ENCODE assay signal across 9 mouse cellular contexts in the genomic region with DNA sequence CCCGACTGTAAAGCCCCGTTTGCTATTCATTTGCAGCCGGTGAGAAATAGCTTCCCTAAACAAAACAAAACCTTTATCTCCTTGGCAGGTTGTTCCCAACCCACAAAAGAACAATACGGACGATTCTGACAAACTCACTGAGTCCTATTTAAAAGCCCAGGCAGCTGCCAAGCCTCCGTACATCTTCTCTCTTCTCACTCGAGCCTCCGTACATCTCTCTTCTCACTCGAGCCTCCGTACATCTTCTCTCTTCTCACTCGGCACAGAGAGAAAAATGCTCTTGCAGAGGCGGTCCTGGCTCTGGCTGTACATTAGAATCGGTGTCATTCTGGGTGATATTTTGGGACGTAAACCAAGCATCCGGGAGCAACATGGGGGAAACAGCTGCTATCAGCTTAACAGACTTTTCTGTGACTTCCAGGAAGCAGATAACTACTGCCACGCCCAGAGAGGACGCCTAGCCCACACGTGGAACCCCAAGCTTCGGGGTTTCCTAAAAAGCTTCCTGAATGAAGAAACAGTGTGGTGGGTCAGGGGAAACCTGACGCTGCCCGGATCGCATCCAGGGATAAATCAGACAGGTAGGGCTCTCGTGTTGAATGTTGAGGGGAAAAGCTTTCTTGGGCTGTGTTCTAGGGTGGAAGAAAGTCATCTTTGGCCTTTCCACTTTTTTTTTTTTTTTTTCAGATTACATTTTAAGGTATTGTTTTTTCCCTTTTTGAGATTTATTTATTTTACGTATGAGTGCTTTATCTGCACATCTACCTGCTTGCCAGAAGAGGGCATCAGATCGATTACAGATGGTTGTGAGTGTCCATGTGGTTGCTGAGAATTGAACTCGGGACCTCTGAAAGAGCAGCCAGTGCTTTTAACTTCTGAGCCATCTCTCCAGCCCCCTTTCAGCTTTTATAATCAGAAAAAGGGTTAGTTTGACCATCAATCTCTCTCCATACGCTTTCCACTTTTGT. TPM values are rescaled to one million over a fixed set of nuclear protein-coding genes. Genes with fewer than 3 reads are reported as not detected.
DNase-seq lines count a peak whose midpoint lies in the region; ATAC-seq and TF ChIP-seq lines count a peak whose summit lies in the region.
"Had no signal": no experiment of that assay in that cellular context is flagged by ENCODE, and none has a peak within 500 bp of the region (broad histone marks: within the 10 kb centered on the region; RNA-seq: fewer than 3 reads in every experiment).

A gene (plus strand): TSS at position 275 of the 968 bp plus-strand sequence.

- peak within 1 kb of the TSS; percentile 70 for H3K4me3 ChIP-seq in G1E (ENCODE audit: low read depth, low read length)
- no peak within 1 kb of the TSS for H3K4me3 ChIP-seq in embryonic facial prominence, embryonic 13.5 days
- peak within 1 kb of the TSS; percentile 89 for H3K4me3 ChIP-seq in megakaryocyte, embryonic 14.5 days (replicated peaks)
- H3K4me3 ChIP-seq in cerebellum, adult 2 months (replicated peaks; ENCODE audit: insufficient read depth, low read depth, low read length) = no peak within 1 kb of the TSS

- H3K4me2 ChIP-seq in embryonic facial prominence, embryonic 13.5 days = peak within 1 kb of the TSS; percentile 27

- TF ChIP-seq POLR2A in cerebellum, adult 2 months (IDR thresholded peaks at IDR 0.05; ENCODE audit: borderline replicate concordance, insufficient read depth, low read length) = no peak

- H3K9me3 ChIP-seq in G1E (replicated peaks) = peaks cover 16% of the 10 kb centered on the region
- H3K9me3 ChIP-seq in embryonic facial prominence, embryonic 13.5 days = no peaks in the 10 kb centered on the region
- H3K9me3 ChIP-seq in megakaryocyte, embryonic 14.5 days = peaks cover 22% of the 10 kb centered on the region

- no peaks in the 10 kb centered on the region for H3K27me3 ChIP-seq in G1E (ENCODE audit: insufficient read depth, low read length)
- 0 out of 2 replicates have a peak, but pooled peaks cover 2% of the 10 kb centered on the region for H3K27me3 ChIP-seq in embryonic facial prominence, embryonic 13.5 days
- no peaks in the 10 kb centered on the region for H3K27me3 ChIP-seq in megakaryocyte, embryonic 14.5 days (replicated peaks)
- H3K27me3 ChIP-seq in cerebellum, adult 2 months (ENCODE audit: control insufficient read depth, insufficient read depth, low read length) = no peaks in the 10 kb centered on the region

- peaks cover 43% of the 10 kb centered on the region for H3K4me1 ChIP-seq in G1E (ENCODE audit: insufficient read depth, low read depth, low read length)
- no peaks in the 10 kb centered on the region for H3K4me1 ChIP-seq in embryonic facial prominence, embryonic 13.5 days
- H3K4me1 ChIP-seq in megakaryocyte, embryonic 14.5 days = peaks cover 65% of the 10 kb centered on the region
- H3K4me1 ChIP-seq in cerebellum, adult 2 months (ENCODE audit: control insufficient read depth, insufficient read depth, low read length) = no peaks in the 10 kb centered on the region

- DNase-seq in layer of hippocampus, adult 9-11 months = peak; percentile 13
- DNase-seq in layer of hippocampus, adult 9-10 months (ENCODE audit: low spot score) = no peak
- DNase-seq in G1E (ENCODE audit: low spot score) = peak; percentile 62
- no peak for DNase-seq in gastrocnemius, adult 8-10 months (ENCODE audit: low spot score in 2 of 2)
- DNase-seq in cerebellum, adult 2 months = no peak
- DNase-seq in kidney, postnatal 25 days = no peak

- TF ChIP-seq CTCF in G1E (IDR thresholded peaks at IDR 0.05; ENCODE audit: low read depth, low read length) = no peak
- no peak for TF ChIP-seq CTCF in cerebellum, adult 2 months (IDR thresholded peaks at IDR 0.05; ENCODE audit: borderline replicate concordance, insufficient read depth, low read depth, low read length)

- ATAC-seq in G1E (ENCODE audit: extremely low read depth, insufficient number of reproducible peaks, low FRiP score, poor library complexity, severe bottlenecking) = peak; percentile 94
- ATAC-seq in embryonic facial prominence, embryonic 13.5 days (ENCODE audit: insufficient number of reproducible peaks, insufficient read depth, low FRiP score, low TSS enrichment, low read depth) = no peak

- peaks cover 50% of the 10 kb centered on the region for H3K36me3 ChIP-seq in G1E (replicated peaks)
- H3K36me3 ChIP-seq in embryonic facial prominence, embryonic 13.5 days = no peaks in the 10 kb centered on the region
- H3K36me3 ChIP-seq in megakaryocyte, embryonic 14.5 days (replicated peaks; ENCODE audit: low read length) = peaks cover 37% of the 10 kb centered on the region

- H3K27ac ChIP-seq in embryonic facial prominence, embryonic 13.5 days = no peak within 1 kb of the TSS
- no peak within 1 kb of the TSS for H3K27ac ChIP-seq in cerebellum, adult 2 months (ENCODE audit: insufficient read depth, low read length)

- WGBS in embryonic facial prominence, embryonic 13.5 days = 62% methylated on average over 27 of the region's 27 CpGs
- 60% methylated on average over 27 of the region's 27 CpGs for WGBS in cerebellum, adult 2 months

- H3K9ac ChIP-seq in embryonic facial prominence, embryonic 13.5 days = no peak within 1 kb of the TSS

RNA-seq across cellular contexts. Expression of the gene that starts here (rescaled TPM):
- total RNA-seq in G1E (2014; fragmentation: Nextera tagmentation) = 23.9 and 30.0 TPM in 2 replicates
- total RNA-seq in G1E (2017) = 7.0 and 11.2 TPM in 2 replicates
- polyA plus RNA-seq in G1E (2012) = 2.2 and 3.5 TPM in 2 replicates
- polyA plus RNA-seq in embryonic facial prominence, embryonic 13.5 days (2015; fragmentation: Nextera tagmentation; extraction: Ambion mirVana) = 0.30 TPM in 1 of 2 replicates, not detected in the other
- 0.62 and 0.72 TPM in 2 replicates for polyA plus RNA-seq in megakaryocyte, embryonic 14.5 days (2012; ENCODE audit: insufficient read depth, low replicate concordance)
- total RNA-seq in gastrocnemius, adult 8-10 months (2022) = under 1 TPM in 2 of 4 experiments, not detected in 2; 0.02 to 0.08 TPM
- 0.08 TPM in 1 of 2 replicates, not detected in the other for polyA plus RNA-seq in cerebellum, adult 2 months (2012; rRNA removed)
- polyA plus RNA-seq: neural tube, embryonic 11.5 days had no signal

Comparison
In these comparisons a context has a peak if more than half of its experiments do, and no peak if none do; other contexts are left out.
1. RNA of the gene that starts here (total RNA-seq): 7.0 to 30.0 TPM in G1E; 0.02 to 0.08 TPM in gastrocnemius, adult 8-10 months; every median in the first group is over 4 times any median in the second.
2. DNase-seq: peak in layer of hippocampus, adult 9-11 months (single experiment) and G1E (single experiment); none in layer of hippocampus, adult 9-10 months (single experiment), gastrocnemius, adult 8-10 months (0 of 2), cerebellum, adult 2 months (0 of 2) and kidney, postnatal 25 days (0 of 2).
3. H3K4me3 ChIP-seq: peak in G1E (single experiment) and megakaryocyte, embryonic 14.5 days (single experiment); none in embryonic facial prominence, embryonic 13.5 days (single experiment) and cerebellum, adult 2 months (single experiment).